Mouse (Mus musculus) CD4-positive naive resting alpha-beta T cell, adult 76 days (primary cell): ENCODE results near the gene Olfr834. TPM values are rescaled to one million over a fixed set of nuclear protein-coding genes. Genes with fewer than 3 reads are reported as not detected.

Experiments
- total RNA-seq: library from RNA; stranded (reverse); gene quantifications from one replicate; pipeline ENCODE4 v1.2.4, GENCODE M21; 2023

The Olfr834 gene
- not detected for total RNA-seq

GRCm38 (mm10) chr9:18987690-18988089, at the start of gene Olfr834:
Gene Olfr834 (plus strand): TSS chr9:18987990.

DNA sequence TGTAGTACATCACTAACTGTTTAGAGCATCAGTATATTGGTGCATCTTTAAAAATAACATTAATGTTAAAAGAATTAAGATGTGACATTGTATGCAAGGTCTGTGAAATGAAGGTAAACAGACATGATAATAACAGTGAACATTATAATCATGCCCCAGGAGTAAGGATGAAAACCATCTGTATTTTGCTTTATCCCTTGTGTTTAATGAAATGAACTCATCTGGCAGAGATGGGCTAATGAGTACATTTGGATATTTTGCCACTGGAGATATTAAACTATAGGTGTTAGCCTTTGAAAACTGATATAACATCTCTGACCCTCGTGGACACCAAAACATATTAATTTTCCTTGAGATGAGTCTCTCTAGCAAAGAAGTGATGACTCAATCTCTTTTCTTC, 44.6 kb downstream of the Olfr834 start, which contains the start of gene Olfr835:
Gene Olfr835 (plus strand): TSS at position 301 of the 400 bp plus-strand sequence.

Other genes starting within 250 kb of the Olfr834 start
- gene Olfr24, start 224.0 kb upstream of the Olfr834 start, total RNA-seq, result not detected
- not detected for gene Olfr828, start 168.5 kb upstream of the Olfr834 start, total RNA-seq
- not detected for gene Olfr829, start 133.1 kb upstream of the Olfr834 start, total RNA-seq
- not detected for gene Olfr830, start 113.3 kb upstream of the Olfr834 start, total RNA-seq
- not detected for gene Olfr832, start 50.9 kb upstream of the Olfr834 start, total RNA-seq
- gene Olfr835, start 44.7 kb downstream of the Olfr834 start, total RNA-seq, result not detected
- not detected for gene Olfr836, start 132.4 kb downstream of the Olfr834 start, total RNA-seq
- gene Olfr837, start 148.3 kb downstream of the Olfr834 start, total RNA-seq, result not detected
- gene Olfr839-ps1, start 189.3 kb downstream of the Olfr834 start, total RNA-seq, result 0.09 TPM